Mouse (Mus musculus) T-helper 17 cell (primary cell): Measurements from ENCODE around the gene Ppp1r3g.

Experiments used
- in situ Hi-C, 2 experiments: fragments of 300-600 bp; cut with MboI, MseI; formaldehyde crosslinking; loops; 1 replicate in 1 of 2; 2 replicates in 1 of 2; pipeline ENCODE4 v1.15.1; 2025; ENCODE audit warnings: high pct_unique_total_duplicates in 2 of 2

The Ppp1r3g gene

GRCm38 (mm10) chr13:35994067-35994466 is 35.4 kb downstream of the Ppp1r3g start:
- in situ Hi-C loops, result no loop called here

DNA sequence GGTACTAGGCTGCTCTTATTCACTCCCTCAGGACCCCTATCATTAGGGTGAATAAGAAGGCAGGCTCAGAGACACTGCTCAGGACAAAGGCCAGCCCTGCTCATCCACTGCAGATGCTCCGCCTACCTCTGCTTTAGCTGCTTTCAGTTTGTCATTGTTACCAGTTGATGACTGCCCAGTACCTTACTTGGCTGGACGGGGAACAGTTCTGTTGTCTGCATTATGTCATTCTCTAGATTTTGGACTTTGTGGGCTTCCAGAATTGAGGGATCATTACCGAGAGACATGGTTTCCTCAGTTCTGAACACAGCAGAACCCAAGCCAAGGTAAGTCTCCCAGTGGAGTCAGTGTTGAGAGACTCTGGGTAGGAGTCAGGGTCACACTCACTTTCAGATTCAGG is 36.6 kb downstream of the Ppp1r3g start:
- in situ Hi-C loops, result no loop called here

- in situ Hi-C loops, result no loop called here
Measured at GRCm38 (mm10) chr13:35995696-35996426, 37.2 kb downstream of the Ppp1r3g start.

DNA sequence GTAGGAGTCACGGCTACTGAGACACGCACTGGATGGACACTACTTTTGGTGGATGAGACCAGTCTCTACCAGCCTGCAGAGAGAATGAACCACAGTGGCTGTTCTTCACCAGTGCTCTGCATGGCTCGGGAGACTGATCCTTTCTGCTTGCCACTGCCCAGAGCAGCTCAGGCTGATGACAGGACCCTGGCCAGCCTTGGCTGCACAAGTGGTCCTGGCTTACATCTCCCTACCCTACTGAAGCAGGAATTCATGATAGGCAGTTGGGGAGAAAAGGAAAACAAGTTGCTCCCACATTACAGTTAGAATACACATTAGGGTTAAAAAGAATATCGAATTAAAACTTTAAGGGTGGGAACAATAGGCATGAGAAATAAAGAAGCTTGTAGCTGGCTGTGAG is 39.0 kb downstream of the Ppp1r3g start:
- in situ Hi-C loops, result no loop called here

- in situ Hi-C loops, result no loop called here
Measured at GRCm38 (mm10) chr13:36000798-36001197, 42.2 kb downstream of the Ppp1r3g start.

- in situ Hi-C loops, result loop anchor here in 1 of 2 experiments (10.0 kb wide), 1 partner anchor 1305 kb away; no protein-coding TSS in a partner anchor
Measured at GRCm38 (mm10) chr13:36009981-36010380, 51.3 kb downstream of the Ppp1r3g start.

DNA sequence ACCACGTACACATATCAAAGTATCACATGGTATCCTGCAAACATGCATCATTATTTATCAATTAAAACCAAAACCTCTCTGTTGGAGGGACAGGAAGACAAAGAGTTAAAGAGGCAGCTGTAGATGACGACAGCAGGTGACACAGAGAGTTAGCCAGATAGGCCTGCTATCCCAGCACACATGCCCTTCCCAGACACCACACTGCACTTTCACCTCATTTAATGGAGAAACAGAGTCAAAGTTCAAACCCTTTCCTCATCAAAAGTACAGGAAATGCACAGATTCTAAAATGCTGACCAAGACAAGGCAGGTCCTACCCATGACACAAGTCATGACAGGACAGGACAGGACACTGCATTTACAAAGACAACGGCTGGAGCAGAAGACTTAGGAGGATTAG is 57.0 kb downstream of the Ppp1r3g start:
- in situ Hi-C loops, result loop anchor here in 1 of 2 experiments (10.0 kb wide), 1 partner anchor 1299 kb away; no protein-coding TSS in a partner anchor

DNA sequence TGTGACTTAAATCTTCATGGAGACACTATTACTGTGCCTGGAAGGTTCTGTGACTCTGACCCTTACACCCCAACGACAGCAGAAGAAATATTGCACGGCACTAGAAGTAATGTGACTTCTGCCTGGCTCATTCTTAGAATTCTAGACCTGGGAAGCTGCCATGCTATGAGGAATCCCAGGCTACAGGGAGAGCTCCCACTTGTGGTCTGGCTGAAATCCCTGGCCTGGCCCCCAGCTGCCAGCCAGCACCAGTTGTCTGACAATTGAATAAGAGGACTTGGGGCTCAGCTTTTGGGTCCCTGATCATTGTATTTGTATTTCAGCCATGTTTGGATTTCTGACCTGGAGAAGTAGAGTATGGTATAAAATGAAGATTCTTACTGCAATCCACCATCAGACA is 59.4 kb downstream of the Ppp1r3g start:
- in situ Hi-C loops, result loop anchor here in 1 of 2 experiments (10.0 kb wide), 1 partner anchor 1297 kb away; no protein-coding TSS in a partner anchor

- in situ Hi-C loops, result loop anchor here (5.0 to 10.0 kb wide), 5 partner anchors 225 to 1308 kb away; no protein-coding TSS in a partner anchor
Measured at GRCm38 (mm10) chr13:36019309-36020274, 61.0 kb downstream of the Ppp1r3g start.
